Mouse (Mus musculus) kidney, adult 2 months (tissue): Measurements from ENCODE around the gene Rad50. TPM values are rescaled to one million over a fixed set of nuclear protein-coding genes. Genes with fewer than 3 reads are reported as not detected.

Experiments used
- DNase-seq: peaks from one replicate; pipeline ENCODE4 v3.0.0; 2021
- H3K27ac ChIP-seq: fragments of 200-500 bp; 2 replicates; pipeline ENCODE4 v1.5.1; 2012; ENCODE audit warnings: low read depth, low read length, control low read depth, inconsistent platforms; ENCODE audit not compliant: insufficient read depth
- H3K27me3 ChIP-seq: fragments of 200-500 bp; replicated peaks from 2 replicates; pipeline ENCODE4 v1.6.1; 2012; ENCODE audit warnings: mild to moderate bottlenecking, moderate library complexity, low read length, inconsistent platforms; ENCODE audit not compliant: control insufficient read depth, insufficient read depth
- H3K36me3 ChIP-seq: fragments of 200-500 bp; 2 replicates; pipeline ENCODE4 v1.6.1; 2012; ENCODE audit warnings: mild to moderate bottlenecking, moderate library complexity, low read length, inconsistent platforms; ENCODE audit not compliant: control insufficient read depth, insufficient read depth
- H3K4me1 ChIP-seq: fragments of 200-500 bp; 2 replicates; pipeline ENCODE4 v1.6.1; 2011; ENCODE audit warnings: low read length; ENCODE audit not compliant: control insufficient read depth, insufficient read depth
- H3K4me3 ChIP-seq: fragments of 200-500 bp; 2 replicates; pipeline ENCODE4 v1.5.1; 2011; ENCODE audit warnings: mild to moderate bottlenecking, low read depth, low read length, control low read depth; ENCODE audit not compliant: insufficient read depth
- CTCF ChIP-seq: fragments of 200-500 bp; conservative IDR thresholded peaks from 2 replicates; pipeline ENCODE4 v1.5.1; 2011; ENCODE audit warnings: low read depth, mild to moderate bottlenecking, control low read depth, low read length, moderate library complexity, mixed read lengths; ENCODE audit not compliant: insufficient read depth, insufficient read length
- POLR2A ChIP-seq: fragments of 200-500 bp; IDR thresholded peaks from one replicate; pipeline ENCODE4 v1.6.1; 2011; ENCODE audit warnings: low read depth, low read length, control low read depth
- whole genome bisulfite sequencing: fragments of 180-500 bp; shearing (Covaris S2); methylation state at CpG from one replicate; pipeline ENCODE4 v1.1.7; 2018; 5-methylcytosine and 5-hydroxymethylcytosine counted together
- polyA plus RNA-seq: library from polyadenylated mRNA; depleted of rRNA; stranded (reverse); fragments of >200 nt; gene quantifications from 2 replicates; pipeline ENCODE4 v1.2.3, GENCODE M21; 2012

The Rad50 gene
- polyA plus RNA-seq, 1 experiment: 4.0 TPM

- Histone ChIP-seq H3K27ac (no peak overlapping the region), H3K4me3 (no peak overlapping the region), H3K27me3 (no peaks in the 10 kb centered on the region), H3K36me3 (no peaks in the 10 kb centered on the region), H3K4me1 (no peaks in the 10 kb centered on the region)
- no peak for TF ChIP-seq CTCF
- TF ChIP-seq POLR2A: no peak
- 43% methylated on average over 5 of the region's 5 CpGs for WGBS
- DNase-seq: peak; percentile 12
Observed at GRCm38 (mm10) chr11:53644017-53644416, 63.1 kb downstream of the Rad50 start.

GRCm38 (mm10) chr11:53642744-53643279 lies 64.3 kb downstream of the Rad50 start:
- no peak for DNase-seq
- Histone ChIP-seq H3K4me3 (no peak overlapping the region), H3K27me3 (no peaks in the 10 kb centered on the region; the same call in 1 of the 2 replicates), H3K4me1 (no peaks in the 10 kb centered on the region), H3K27ac (no peak overlapping the region), H3K36me3 (no peaks in the 10 kb centered on the region)
- 80% methylated on average over 12 of the region's 12 CpGs for WGBS
- TF ChIP-seq CTCF (peak; percentile 26; the same call in 1 of the 2 replicates), POLR2A (no peak)

- 81% methylated on average over 10 of the region's 10 CpGs for WGBS
- no peaks in the 10 kb centered on the region; the same call in 1 of the 2 replicates for H3K27me3 ChIP-seq
- H3K27ac ChIP-seq: no peak overlapping the region
- DNase-seq: no peak
- H3K4me1 ChIP-seq: no peaks in the 10 kb centered on the region
- no peak overlapping the region for H3K4me3 ChIP-seq
- TF ChIP-seq CTCF (no peak), POLR2A (no peak)
- no peaks in the 10 kb centered on the region for H3K36me3 ChIP-seq
Observed at GRCm38 (mm10) chr11:53637803-53638260, 69.3 kb downstream of the Rad50 start.

- Histone ChIP-seq H3K27me3 (no peaks in the 10 kb centered on the region; the same call in 1 of the 2 replicates), H3K27ac (no peak overlapping the region), H3K4me1 (no peaks in the 10 kb centered on the region), H3K4me3 (no peak overlapping the region), H3K36me3 (no peaks in the 10 kb centered on the region)
- DNase-seq: no peak
- 32% methylated on average over 21 of the region's 21 CpGs for WGBS
- TF ChIP-seq CTCF (no peak), POLR2A (no peak)
Observed at GRCm38 (mm10) chr11:53637046-53637802, 69.9 kb downstream of the Rad50 start.

GRCm38 (mm10) chr11:53636183-53636646 lies 70.9 kb downstream of the Rad50 start:
- Histone ChIP-seq H3K4me3 (no peak overlapping the region; the same call in 1 of the 2 replicates), H3K4me1 (no peaks in the 10 kb centered on the region), H3K36me3 (no peaks in the 10 kb centered on the region), H3K27ac (no peak overlapping the region), H3K27me3 (no peaks in the 10 kb centered on the region; the same call in 1 of the 2 replicates)
- DNase-seq: no peak
- TF ChIP-seq POLR2A (no peak), CTCF (no peak)
- 5% methylated on average over 40 of the region's 40 CpGs for WGBS

- Histone ChIP-seq H3K27me3 (no peaks in the 10 kb centered on the region; the same call in 1 of the 2 replicates), H3K4me1 (no peaks in the 10 kb centered on the region), H3K4me3 (no peak overlapping the region), H3K36me3 (no peaks in the 10 kb centered on the region), H3K27ac (no peak overlapping the region)
- 63% methylated on average over 9 of the region's 9 CpGs for WGBS
- TF ChIP-seq CTCF: no peak
- no peak for TF ChIP-seq POLR2A
- DNase-seq: no peak
Observed at GRCm38 (mm10) chr11:53635590-53636182, 71.4 kb downstream of the Rad50 start.

- no peak for DNase-seq
- WGBS: 94% methylated on average over 8 of the region's 8 CpGs
- no peak within 1 kb of the TSS for H3K27ac ChIP-seq
- TF ChIP-seq CTCF (no peak), POLR2A (no peak)
- no peaks in the 10 kb centered on the region; the same call in 1 of the 2 replicates for H3K27me3 ChIP-seq
- no peaks in the 10 kb centered on the region for H3K36me3 ChIP-seq
- H3K4me3 ChIP-seq: no peak within 1 kb of the TSS
- no peaks in the 10 kb centered on the region for H3K4me1 ChIP-seq
Observed at GRCm38 (mm10) chr11:53634556-53634955, 72.6 kb downstream of the Rad50 start, which contains the start of gene Il13. Gene Il13, minus strand, starts transcription at chr11:53634702.
